Mouse (Mus musculus): ENCODE data around the gene Rasgrp3.

DNA sequence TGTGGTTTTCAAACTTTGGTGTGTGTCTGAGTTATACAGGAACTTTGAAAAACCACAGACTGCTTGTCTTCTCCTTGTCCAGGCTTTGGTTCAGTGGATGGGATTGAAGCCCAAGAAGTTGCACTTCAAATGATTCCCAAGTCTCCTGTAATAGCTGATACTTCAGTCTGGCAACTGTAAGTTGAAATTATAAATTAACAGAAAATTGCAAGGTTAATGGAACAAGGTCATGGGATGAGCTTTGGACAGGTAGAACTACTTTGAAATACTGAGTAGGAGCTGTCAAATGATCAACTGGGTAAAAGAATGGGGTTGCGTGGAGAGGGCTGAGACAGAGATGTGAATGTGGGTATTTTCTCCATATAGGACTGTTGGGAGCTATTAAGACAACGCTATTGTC, 122.3 kb downstream of the Rasgrp3 start:
- TF ChIP-seq CHD2 (IDR thresholded peaks at IDR 0.05; ENCODE audit: low read depth, low read length) (no peak), HCFC1 (IDR thresholded peaks at IDR 0.05; ENCODE audit: borderline replicate concordance, insufficient read depth, low read length) (no peak), ZNF384 (IDR thresholded peaks at IDR 0.05; ENCODE audit: low read depth, low read length) (no peak), MAFK (IDR thresholded peaks at IDR 0.05; ENCODE audit: insufficient read depth, low read depth, low read length) (no peak), ZC3H11A (IDR thresholded peaks at IDR 0.05; ENCODE audit: borderline replicate concordance, low read depth, low read length) (no peak)
